Mouse (Mus musculus) kidney, adult 11 months (tissue): ENCODE data around the gene Ctdsp1.
A peak's percentile ranks its signal among the peaks of the same experiment; 100 is the strongest.

Experiments
- DNase-seq: peaks from one replicate; pipeline ENCODE4 v3.0.0; 2022

Gene Ctdsp1

DNA sequence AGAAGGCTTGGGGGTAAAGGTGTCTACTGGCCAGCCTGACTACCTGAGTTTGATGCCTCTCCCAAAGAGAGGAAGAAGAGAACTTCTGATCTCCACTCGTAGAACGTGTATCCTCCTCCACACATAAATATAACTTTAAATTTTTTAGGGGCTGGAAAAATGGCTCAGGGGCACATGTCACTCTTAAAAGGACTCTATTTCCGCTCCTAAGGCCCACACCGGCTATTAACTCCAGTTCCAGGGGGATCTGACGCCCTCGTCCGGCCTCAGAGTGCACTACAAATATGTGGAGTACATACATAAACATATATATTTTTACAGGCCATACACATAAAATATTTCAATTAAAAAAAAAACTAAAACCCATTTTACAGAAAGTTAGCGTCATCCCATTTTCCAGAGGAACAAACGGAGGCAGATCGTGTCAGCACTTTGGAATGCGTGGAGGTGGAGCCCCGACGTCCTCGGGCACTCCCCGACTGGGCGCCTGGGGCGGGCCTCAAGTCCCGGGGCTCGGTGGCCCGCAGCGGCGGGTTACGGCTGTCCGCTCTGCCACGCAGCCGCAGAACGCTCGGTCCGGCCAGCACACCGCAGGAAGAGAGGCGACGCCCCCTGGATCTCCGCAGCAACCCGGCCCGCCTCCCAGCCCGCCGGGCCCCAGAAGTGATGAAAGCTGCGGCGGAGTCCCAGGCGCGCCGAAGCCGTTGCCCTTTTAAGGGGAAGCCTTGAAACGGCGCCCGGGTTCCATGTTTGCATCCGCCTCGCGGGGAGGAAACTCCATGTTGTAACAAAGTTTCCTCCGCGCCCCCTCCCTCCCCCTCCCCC lies at the start of gene Ctdsp1:
Ctdsp1 (plus strand) TSS at position 586 of the 825 bp plus-strand sequence.
- peak; percentile 98 for DNase-seq

GRCm38 (mm10) chr1:74341898-74342297 lies 49.4 kb upstream of the Ctdsp1 start:
- no peak for DNase-seq

DNA sequence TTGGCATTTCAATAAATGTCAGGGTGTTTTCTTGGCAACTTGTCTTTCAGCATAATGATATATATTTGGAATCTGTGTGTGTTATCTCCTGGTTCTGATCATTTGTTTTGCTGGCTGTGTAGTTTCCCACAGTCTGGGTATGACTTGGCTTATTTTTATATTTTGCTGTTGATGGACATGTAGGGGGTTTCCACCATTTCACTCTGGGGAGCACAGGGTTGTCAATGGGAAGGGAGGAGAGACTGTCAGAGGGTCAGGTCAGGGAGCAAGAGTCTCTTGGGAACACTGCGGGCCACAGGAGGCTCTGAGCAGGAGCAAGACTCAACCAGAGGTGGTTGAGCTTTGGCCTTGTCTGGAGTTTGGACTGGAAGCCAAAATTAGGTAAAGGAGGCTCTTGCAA lies 49.0 kb upstream of the Ctdsp1 start:
- DNase-seq: no peak

GRCm38 (mm10) chr1:74343161-74343560 lies 48.1 kb upstream of the Ctdsp1 start:
- DNase-seq: peak; percentile 74

- no peak for DNase-seq
Measured at GRCm38 (mm10) chr1:74344163-74344916, 47.0 kb upstream of the Ctdsp1 start.

GRCm38 (mm10) chr1:74351185-74351769 lies 40.0 kb upstream of the Ctdsp1 start:
- DNase-seq: no peak

GRCm38 (mm10) chr1:74352532-74353096 lies 38.7 kb upstream of the Ctdsp1 start:
- no peak for DNase-seq

GRCm38 (mm10) chr1:74353453-74354229 lies 37.7 kb upstream of the Ctdsp1 start:
- DNase-seq: no peak

DNA sequence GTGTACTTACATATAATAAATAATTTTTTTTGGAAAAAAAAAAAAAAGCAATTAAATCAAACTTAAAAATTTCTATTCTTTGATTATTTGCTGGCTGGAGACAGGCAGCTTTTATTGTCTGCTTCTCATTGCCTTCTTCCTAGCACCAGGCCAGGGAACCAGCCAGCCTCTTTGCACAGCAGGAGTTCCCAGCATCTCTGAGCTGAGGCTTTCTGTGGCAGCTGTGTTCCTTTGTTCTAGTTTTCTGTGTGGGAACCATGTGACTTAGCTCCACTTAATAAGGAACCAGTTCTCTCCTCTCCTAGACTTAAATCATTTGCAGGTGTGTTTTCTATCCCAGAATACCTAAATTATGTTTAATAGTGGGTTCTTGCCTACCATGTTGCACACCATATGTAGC lies 33.8 kb upstream of the Ctdsp1 start:
- DNase-seq: no peak

GRCm38 (mm10) chr1:74359952-74360517 lies 31.3 kb upstream of the Ctdsp1 start:
- no peak for DNase-seq

DNA sequence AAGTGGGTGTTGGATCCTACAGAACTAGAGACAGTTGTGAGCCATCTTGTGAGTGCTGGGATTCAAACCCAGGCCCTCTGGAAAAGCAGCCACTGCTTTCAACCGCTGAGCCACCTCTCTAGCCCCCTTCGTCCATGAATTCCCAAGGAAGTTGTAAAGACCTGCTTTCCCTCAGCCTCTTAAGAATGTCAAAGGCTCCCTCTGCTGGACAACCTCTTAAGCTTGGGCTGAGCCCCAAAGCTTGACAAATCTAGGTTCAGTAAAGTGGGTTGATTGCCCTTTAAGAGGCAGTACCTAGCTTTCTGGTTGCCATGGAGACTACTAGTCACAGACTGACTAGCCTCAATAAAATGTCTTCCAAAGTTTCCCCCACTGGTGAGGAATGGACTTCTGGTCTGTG lies 29.5 kb upstream of the Ctdsp1 start, which contains the start of gene Catip:
Catip (plus strand) TSS at position 297 of the 400 bp plus-strand sequence.
- DNase-seq: peak; percentile 80

DNA sequence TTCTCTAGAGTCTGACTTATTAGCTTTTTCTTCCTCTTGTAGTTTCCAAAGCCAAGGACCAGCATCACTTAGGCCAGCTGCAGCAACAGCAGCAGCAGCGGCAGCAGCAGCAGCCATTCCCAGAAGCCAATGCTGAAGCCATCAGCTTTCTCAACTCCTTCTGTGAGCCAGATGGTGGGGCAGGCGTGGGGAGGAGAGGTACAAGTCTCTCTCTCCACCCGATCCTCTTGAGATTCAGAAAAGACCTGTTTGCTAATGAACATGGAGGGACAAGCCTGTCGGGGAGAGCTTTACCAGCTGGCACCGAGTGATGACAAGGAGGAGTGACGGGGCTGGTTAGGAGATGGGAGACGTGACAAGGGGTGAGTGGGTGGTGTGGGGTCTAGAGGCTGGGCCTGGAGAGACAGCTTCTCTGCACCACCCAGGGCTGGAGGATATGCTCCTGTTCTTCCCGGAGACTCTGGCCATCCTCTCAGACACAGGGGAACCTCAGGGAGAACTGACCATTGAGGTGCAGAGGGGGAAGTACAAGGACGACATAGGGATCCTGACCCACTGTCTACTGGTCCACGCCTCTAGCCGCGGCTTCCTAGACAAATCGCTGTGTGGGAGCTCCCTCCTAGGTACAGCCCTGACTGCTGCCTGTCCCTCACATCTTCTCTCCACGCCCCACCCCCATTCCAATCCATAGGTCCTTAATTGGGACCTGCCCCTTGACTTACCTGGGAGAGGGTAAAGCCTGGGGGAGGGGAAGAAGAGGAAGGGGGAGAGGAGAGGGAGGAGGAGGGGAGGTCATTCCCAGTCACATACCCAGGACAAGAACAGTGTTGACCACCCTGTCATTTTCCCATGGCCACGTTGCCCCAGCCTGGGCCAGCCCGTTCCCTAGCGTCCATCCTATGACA lies 28.7 kb upstream of the Ctdsp1 start:
- no peak for DNase-seq

- no peak for DNase-seq
Measured at GRCm38 (mm10) chr1:74363437-74363836, 27.9 kb upstream of the Ctdsp1 start.

DNA sequence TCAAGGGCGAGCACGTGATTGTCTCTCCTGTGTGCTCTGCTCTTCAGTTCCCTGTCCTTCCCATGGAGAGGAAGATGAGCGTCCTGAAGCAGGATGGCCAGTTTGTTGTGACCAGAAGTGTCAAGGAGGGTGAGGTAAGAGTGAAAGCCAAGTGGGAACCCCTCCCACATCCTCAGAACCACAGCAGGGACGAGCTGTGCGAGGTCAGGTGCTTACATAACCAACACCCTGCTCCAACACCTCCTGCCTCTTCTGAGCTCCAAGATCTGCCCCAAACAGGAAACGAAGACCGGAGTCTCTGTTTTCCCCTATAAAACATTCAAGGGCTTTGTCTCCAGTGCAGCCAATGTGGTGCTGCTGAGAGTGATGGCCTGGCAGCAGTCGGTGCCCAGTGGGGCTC lies 27.0 kb upstream of the Ctdsp1 start:
- DNase-seq: no peak

DNA sequence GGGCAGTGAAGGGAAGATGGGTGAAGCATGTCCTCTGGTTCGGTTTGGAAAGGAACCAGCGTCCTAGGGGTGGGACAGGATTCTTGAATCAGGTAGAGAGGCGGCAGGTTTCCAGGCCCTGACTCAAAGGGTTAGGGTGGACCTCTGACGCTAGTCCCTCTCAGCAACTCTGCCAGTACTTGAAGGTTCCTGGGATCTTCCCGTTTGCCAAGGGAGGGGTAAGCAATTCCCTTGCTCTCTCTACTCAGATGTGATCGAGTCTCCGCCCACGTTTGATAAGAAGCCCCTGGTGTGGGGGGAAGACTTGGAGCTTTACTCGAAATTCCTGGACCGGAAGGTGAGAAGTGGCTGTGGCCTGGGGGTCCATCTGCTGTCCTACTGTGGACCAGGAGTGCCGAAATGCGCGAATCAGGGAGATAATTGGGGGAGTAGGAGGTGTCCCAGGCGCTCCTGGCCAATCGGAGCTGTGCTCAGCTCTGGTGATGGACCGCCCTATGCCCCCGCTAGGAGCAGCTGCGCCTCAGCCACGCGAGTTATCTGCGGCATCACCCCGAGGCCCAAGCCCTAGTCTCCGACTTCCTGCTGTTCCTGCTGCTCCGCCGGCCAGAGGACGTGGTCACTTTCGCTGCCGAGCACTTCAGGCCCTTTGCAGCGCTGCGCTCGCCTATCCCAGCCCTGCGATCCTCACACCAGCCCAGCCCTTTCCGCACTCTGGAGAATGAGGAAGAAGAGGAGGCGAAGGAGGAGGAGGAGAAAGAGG lies 23.2 kb upstream of the Ctdsp1 start:
- peak; percentile 37 for DNase-seq

- no peak for DNase-seq
Measured at GRCm38 (mm10) chr1:74370040-74370439, 21.3 kb upstream of the Ctdsp1 start.

DNA sequence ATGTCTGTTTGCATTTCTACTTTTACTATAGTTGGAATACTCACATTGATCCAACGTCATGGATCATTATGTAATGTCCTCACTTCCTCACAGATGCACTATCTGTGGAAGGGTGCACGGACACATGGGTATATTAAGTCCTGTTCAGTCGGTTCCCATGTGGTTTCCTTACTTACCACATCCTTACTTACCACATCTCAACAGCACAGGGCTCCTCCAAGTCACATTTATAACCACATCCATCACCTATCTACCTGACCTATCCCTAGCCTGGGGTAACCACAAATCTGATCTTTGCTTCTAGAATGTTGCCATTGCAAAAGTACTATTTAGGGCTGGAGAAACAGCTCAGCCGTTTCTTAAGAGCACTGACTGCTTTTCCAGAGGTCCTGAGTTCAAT lies 17.9 kb upstream of the Ctdsp1 start:
- DNase-seq: no peak

- no peak for DNase-seq
Measured at GRCm38 (mm10) chr1:74374980-74375379, 16.3 kb upstream of the Ctdsp1 start, which contains the start of gene Slc11a1. TSS of gene Slc11a1 (plus strand) at chr1:74375195.

- no peak for DNase-seq
Measured at GRCm38 (mm10) chr1:74375561-74375960, 15.7 kb upstream of the Ctdsp1 start.

GRCm38 (mm10) chr1:74376396-74376795 lies 14.9 kb upstream of the Ctdsp1 start:
- DNase-seq: no peak
